Mouse (Mus musculus): ENCODE measurements around the gene Rinl. TPM values are rescaled to one million over a fixed set of nuclear protein-coding genes. Genes with fewer than 3 reads are reported as not detected.

Gene Rinl
- 3.5 and 4.3 TPM in 2 replicates for polyA plus RNA-seq (2014; fragmentation: Nextera tagmentation; extraction: Ambion mirVana)

GRCm38 (mm10) chr7:28788307-28789195 is at the start of gene Rinl:
Rinl (plus strand) TSS chr7:28788969.
- Histone ChIP-seq H3K27ac (ENCODE audit: low read depth) (peak within 1 kb of the TSS; percentile 38; the same call in 1 of the 2 replicates), H3K27me3 (replicated peaks; ENCODE audit: control insufficient read depth, insufficient read depth, low read length) (no peaks in the 10 kb centered on the region), H3K9me3 (ENCODE audit: control insufficient read depth, low read length) (no peaks in the 10 kb centered on the region), H3K9ac (ENCODE audit: low read length) (no peak within 1 kb of the TSS), H3K36me3 (ENCODE audit: control insufficient read depth, insufficient read depth, low read length) (peaks cover 11% of the 10 kb centered on the region; the same call in 1 of the 2 replicates), H3K4me2 (ENCODE audit: low read length) (no peak within 1 kb of the TSS), H3K4me3 (ENCODE audit: low read depth, low read length) (no peak within 1 kb of the TSS), H3K4me1 (replicated peaks; ENCODE audit: control insufficient read depth, insufficient read depth, low read length) (peaks cover 18% of the 10 kb centered on the region)
- DNase-seq (ENCODE audit: low spot score) (no peak), ATAC-seq (replicated peaks; ENCODE audit: low FRiP score, low TSS enrichment, low read depth) (no peak)
- WGBS = 52% methylated on average over 5 of the region's 5 CpGs

GRCm38 (mm10) chr7:28739829-28740228 is 48.9 kb upstream of the Rinl start:
- Histone ChIP-seq H3K4me1 (replicated peaks; ENCODE audit: control insufficient read depth, insufficient read depth, low read length) (peaks cover 12% of the 10 kb centered on the region), H3K9ac (ENCODE audit: low read length) (no peak overlapping the region), H3K36me3 (ENCODE audit: control insufficient read depth, insufficient read depth, low read length) (peaks cover 23% of the 10 kb centered on the region), H3K27ac (ENCODE audit: low read depth) (no peak overlapping the region), H3K27me3 (replicated peaks; ENCODE audit: control insufficient read depth, insufficient read depth, low read length) (no peaks in the 10 kb centered on the region), H3K4me3 (ENCODE audit: low read depth, low read length) (no peak overlapping the region), H3K4me2 (ENCODE audit: low read length) (no peak overlapping the region), H3K9me3 (ENCODE audit: control insufficient read depth, low read length) (0 out of 2 replicates have a peak, but pooled peaks cover 2% of the 10 kb centered on the region)
- WGBS = 94% methylated on average over 21 of the region's 21 CpGs
- DNase-seq (ENCODE audit: low spot score) = no peak
- no peak for ATAC-seq (replicated peaks; ENCODE audit: low FRiP score, low TSS enrichment, low read depth)

- H3K27ac ChIP-seq (ENCODE audit: low read depth) = peak overlapping the region; percentile 81; the same call in 1 of the 2 replicates
- peaks cover 35% of the 10 kb centered on the region for H3K36me3 ChIP-seq (ENCODE audit: control insufficient read depth, insufficient read depth, low read length)
- ATAC-seq (replicated peaks; ENCODE audit: low FRiP score, low TSS enrichment, low read depth) = no peak
- H3K9me3 ChIP-seq (ENCODE audit: control insufficient read depth, low read length) = 0 out of 2 replicates have a peak, but pooled peaks cover 2% of the 10 kb centered on the region
- H3K4me2 ChIP-seq (ENCODE audit: low read length) = peak overlapping the region; percentile 93
- peak overlapping the region; percentile 80 for H3K9ac ChIP-seq (ENCODE audit: low read length)
- H3K27me3 ChIP-seq (replicated peaks; ENCODE audit: control insufficient read depth, insufficient read depth, low read length) = no peaks in the 10 kb centered on the region
- 33% methylated on average over 9 of the region's 9 CpGs for WGBS
- no peak for DNase-seq (ENCODE audit: low spot score)
- H3K4me1 ChIP-seq (replicated peaks; ENCODE audit: control insufficient read depth, insufficient read depth, low read length) = peaks cover 12% of the 10 kb centered on the region
- peak overlapping the region; percentile 81 for H3K4me3 ChIP-seq (ENCODE audit: low read depth, low read length)
Observed at GRCm38 (mm10) chr7:28740949-28741348, 47.8 kb upstream of the Rinl start.

- Histone ChIP-seq H3K27ac (ENCODE audit: low read depth) (peak overlapping the region; percentile 81; the same call in 1 of the 2 replicates), H3K4me3 (ENCODE audit: low read depth, low read length) (peak overlapping the region; percentile 81), H3K36me3 (ENCODE audit: control insufficient read depth, insufficient read depth, low read length) (peaks cover 36% of the 10 kb centered on the region), H3K4me1 (replicated peaks; ENCODE audit: control insufficient read depth, insufficient read depth, low read length) (peaks cover 12% of the 10 kb centered on the region), H3K4me2 (ENCODE audit: low read length) (peak overlapping the region; percentile 93), H3K9ac (ENCODE audit: low read length) (peak overlapping the region; percentile 80), H3K9me3 (ENCODE audit: control insufficient read depth, low read length) (0 out of 2 replicates have a peak, but pooled peaks cover 2% of the 10 kb centered on the region), H3K27me3 (replicated peaks; ENCODE audit: control insufficient read depth, insufficient read depth, low read length) (no peaks in the 10 kb centered on the region)
- ATAC-seq (replicated peaks; ENCODE audit: low FRiP score, low TSS enrichment, low read depth) (no peak; the same call in 1 of the 2 replicates), DNase-seq (ENCODE audit: low spot score) (no peak)
- 1% methylated on average over 13 of the region's 13 CpGs for whole genome bisulfite sequencing
Observed at GRCm38 (mm10) chr7:28741368-28741708, 47.4 kb upstream of the Rinl start.

GRCm38 (mm10) chr7:28741709-28742438 is 46.9 kb upstream of the Rinl start, which contains the start of the genes Mrps12 and Sars2:
Mrps12 (minus strand) TSS chr7:28741820.
Sars2 (plus strand) TSS chr7:28741992.
- H3K4me3 ChIP-seq (ENCODE audit: low read depth, low read length) = peak within 1 kb of the TSS; percentile 81
- peak; percentile 98 for ATAC-seq (replicated peaks; ENCODE audit: low FRiP score, low TSS enrichment, low read depth)
- peak within 1 kb of the TSS; percentile 93 for H3K4me2 ChIP-seq (ENCODE audit: low read length)
- H3K27ac ChIP-seq (ENCODE audit: low read depth) = peak within 1 kb of the TSS; percentile 81
- H3K9ac ChIP-seq (ENCODE audit: low read length) = peak within 1 kb of the TSS; percentile 80
- H3K27me3 ChIP-seq (replicated peaks; ENCODE audit: control insufficient read depth, insufficient read depth, low read length) = no peaks in the 10 kb centered on the region
- peaks cover 40% of the 10 kb centered on the region for H3K36me3 ChIP-seq (ENCODE audit: control insufficient read depth, insufficient read depth, low read length)
- H3K4me1 ChIP-seq (replicated peaks; ENCODE audit: control insufficient read depth, insufficient read depth, low read length) = peaks cover 12% of the 10 kb centered on the region
- H3K9me3 ChIP-seq (ENCODE audit: control insufficient read depth, low read length) = 0 out of 2 replicates have a peak, but pooled peaks cover 2% of the 10 kb centered on the region
- peak; percentile 99 for DNase-seq (ENCODE audit: low spot score)
- WGBS = under 1% methylated on average over 39 of the region's 39 CpGs

- Histone ChIP-seq H3K36me3 (ENCODE audit: control insufficient read depth, insufficient read depth, low read length) (peaks cover 37% of the 10 kb centered on the region), H3K9me3 (ENCODE audit: control insufficient read depth, low read length) (no peaks in the 10 kb centered on the region), H3K27ac (ENCODE audit: low read depth) (no peak overlapping the region), H3K4me1 (replicated peaks; ENCODE audit: control insufficient read depth, insufficient read depth, low read length) (no peaks in the 10 kb centered on the region), H3K4me2 (ENCODE audit: low read length) (no peak overlapping the region), H3K9ac (ENCODE audit: low read length) (no peak overlapping the region), H3K4me3 (ENCODE audit: low read depth, low read length) (no peak overlapping the region), H3K27me3 (replicated peaks; ENCODE audit: control insufficient read depth, insufficient read depth, low read length) (no peaks in the 10 kb centered on the region)
- ATAC-seq (replicated peaks; ENCODE audit: low FRiP score, low TSS enrichment, low read depth) (no peak), DNase-seq (ENCODE audit: low spot score) (no peak)
- 91% methylated on average over 7 of the region's 7 CpGs for WGBS
Observed at GRCm38 (mm10) chr7:28749935-28750334, 38.8 kb upstream of the Rinl start.

- Histone ChIP-seq H3K27ac (ENCODE audit: low read depth) (no peak within 1 kb of the TSS), H3K4me3 (ENCODE audit: low read depth, low read length) (no peak within 1 kb of the TSS), H3K4me1 (replicated peaks; ENCODE audit: control insufficient read depth, insufficient read depth, low read length) (0 out of 2 replicates have a peak, but pooled peaks cover 5% of the 10 kb centered on the region), H3K4me2 (ENCODE audit: low read length) (peak within 1 kb of the TSS; percentile 5; the same call in 1 of the 2 replicates), H3K9ac (ENCODE audit: low read length) (no peak within 1 kb of the TSS), H3K36me3 (ENCODE audit: control insufficient read depth, insufficient read depth, low read length) (peaks cover 16% of the 10 kb centered on the region), H3K27me3 (replicated peaks; ENCODE audit: control insufficient read depth, insufficient read depth, low read length) (peaks cover 16% of the 10 kb centered on the region), H3K9me3 (ENCODE audit: control insufficient read depth, low read length) (no peaks in the 10 kb centered on the region)
- 2% methylated on average over 17 of the region's 17 CpGs for WGBS
- DNase-seq (ENCODE audit: low spot score) (no peak), ATAC-seq (replicated peaks; ENCODE audit: low FRiP score, low TSS enrichment, low read depth) (no peak)
Observed at GRCm38 (mm10) chr7:28756079-28756478, 32.7 kb upstream of the Rinl start, which contains the start of gene Ccer2. Ccer2 (plus strand) TSS chr7:28756174.

GRCm38 (mm10) chr7:28758623-28759022 is 30.1 kb upstream of the Rinl start:
- 84% methylated on average over 13 of the region's 13 CpGs for WGBS

More at GRCm38 (mm10) chr7:28758623-28759022, 30.1 kb upstream of the Rinl start:
- ATAC-seq (replicated peaks; ENCODE audit: low FRiP score, low TSS enrichment, low read depth) (no peak), DNase-seq (ENCODE audit: low spot score) (no peak)
- H3K27me3 ChIP-seq (replicated peaks; ENCODE audit: control insufficient read depth, insufficient read depth, low read length) = peaks cover 16% of the 10 kb centered on the region
- H3K4me2 ChIP-seq (ENCODE audit: low read length) = no peak overlapping the region
- peaks cover 19% of the 10 kb centered on the region for H3K36me3 ChIP-seq (ENCODE audit: control insufficient read depth, insufficient read depth, low read length)
- H3K9me3 ChIP-seq (ENCODE audit: control insufficient read depth, low read length) = no peaks in the 10 kb centered on the region
- H3K9ac ChIP-seq (ENCODE audit: low read length) = no peak overlapping the region
- H3K4me1 ChIP-seq (replicated peaks; ENCODE audit: control insufficient read depth, insufficient read depth, low read length) = 0 out of 2 replicates have a peak, but pooled peaks cover 5% of the 10 kb centered on the region
- no peak overlapping the region for H3K4me3 ChIP-seq (ENCODE audit: low read depth, low read length)
- no peak overlapping the region for H3K27ac ChIP-seq (ENCODE audit: low read depth)
